Mouse (Mus musculus) lung, postnatal 0 days (tissue): Measurements from ENCODE around the gene Sult5a1.
"Not testable (repeated sequence)": the region's sequence is repeated elsewhere in the genome, so short reads cannot be mapped to it uniquely, and the experiment has no call there.

Experiments
- CTCF ChIP-seq: IDR thresholded peaks from 2 replicates; pipeline ENCODE4 v1.5.1; 2016; ENCODE audit warnings: antibody characterized with exemption, mild to moderate bottlenecking
- EP300 ChIP-seq: IDR thresholded peaks from 2 replicates; pipeline ENCODE4 v1.6.1; 2016; ENCODE audit warnings: antibody characterized with exemption, mild to moderate bottlenecking, control low read depth

DNA sequence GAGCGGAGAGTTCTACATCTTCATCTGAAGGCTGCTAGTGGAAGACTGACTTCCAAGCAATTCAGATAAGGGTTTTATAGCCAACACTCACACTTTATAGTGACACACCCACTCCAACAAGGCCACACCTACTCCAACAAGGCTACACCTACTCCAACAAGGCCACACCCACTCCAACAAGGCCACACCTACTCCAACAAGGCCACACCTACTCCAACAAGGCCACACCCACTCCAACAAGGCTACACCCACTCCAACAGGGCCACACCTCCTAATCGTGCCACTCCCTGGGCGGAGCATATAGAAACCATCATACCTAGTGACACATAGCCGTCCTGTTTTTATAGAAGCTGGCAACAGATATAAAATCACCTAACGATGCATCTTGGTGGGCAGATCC, 38.9 kb upstream of the Sult5a1 start:
- not testable (repeated sequence) for TF ChIP-seq CTCF, EP300
